Mouse (Mus musculus) liver, adult 2 months (tissue): ENCODE data around the gene BC003965. TPM values are rescaled to one million over a fixed set of nuclear protein-coding genes. Genes with fewer than 3 reads are reported as not detected.

Experiments
- DNase-seq: peaks from one replicate; pipeline ENCODE4 v3.0.0-alpha.2; 2011; ENCODE audit warnings: low read depth, low spot score; ENCODE audit errors: extremely low read depth
- H3K27ac ChIP-seq: fragments of 200-500 bp; replicated peaks from 2 replicates; pipeline ENCODE4 v1.5.1; 2012; ENCODE audit warnings: low read depth, mild to moderate bottlenecking, control low read depth, inconsistent platforms, low read length; ENCODE audit not compliant: insufficient read depth
- H3K27me3 ChIP-seq: fragments of 200-500 bp; 2 replicates; pipeline ENCODE4 v1.6.1; 2012; ENCODE audit warnings: mild to moderate bottlenecking, moderate library complexity, low read length, inconsistent platforms; ENCODE audit not compliant: control insufficient read depth, insufficient read depth
- H3K36me3 ChIP-seq: fragments of 200-500 bp; 2 replicates; pipeline ENCODE4 v1.6.1; 2012; ENCODE audit warnings: low read length, inconsistent platforms; ENCODE audit not compliant: control insufficient read depth, insufficient read depth
- H3K4me1 ChIP-seq: fragments of 200-500 bp; 2 replicates; pipeline ENCODE4 v1.6.1; 2011; ENCODE audit warnings: low read length; ENCODE audit not compliant: control insufficient read depth, insufficient read depth
- H3K4me3 ChIP-seq: fragments of 200-500 bp; 2 replicates; pipeline ENCODE4 v1.5.1; 2011; ENCODE audit warnings: low read depth, mild to moderate bottlenecking, control low read depth, low read length, moderate library complexity; ENCODE audit not compliant: insufficient read depth
- H3K79me2 ChIP-seq: fragments of 200-500 bp; 2 replicates; pipeline ENCODE4 v1.6.1; 2012; ENCODE audit warnings: inconsistent platforms, mild to moderate bottlenecking, low read length, moderate library complexity; ENCODE audit not compliant: control insufficient read depth, insufficient read depth
- H3K9ac ChIP-seq: fragments of 200-500 bp; 2 replicates; pipeline ENCODE4 v1.6.1; 2012; ENCODE audit warnings: low read depth, mild to moderate bottlenecking, control low read depth, inconsistent platforms, low read length
- CTCF ChIP-seq: fragments of 200-500 bp; IDR thresholded peaks from 2 replicates; pipeline ENCODE4 v1.5.1; 2011; ENCODE audit warnings: low read depth, low read length, control low read depth
- POLR2A ChIP-seq: fragments of 200-500 bp; IDR thresholded peaks from 2 replicates; pipeline ENCODE4 v1.6.1; 2011; ENCODE audit warnings: low read length, control low read depth; ENCODE audit not compliant: insufficient read depth; ENCODE audit errors: extremely low read depth
- WGBS: fragments of 180-500 bp; shearing (Covaris S2); methylation state at CpG from one replicate; pipeline ENCODE4 v1.1.7; 2018; 5-methylcytosine and 5-hydroxymethylcytosine counted together
- polyA plus RNA-seq: library from polyadenylated mRNA; depleted of rRNA; stranded (reverse); fragments of >200 nt; gene quantifications from 2 replicates; pipeline ENCODE4 v1.2.3, GENCODE M21; 2012; rRNA removed
- total RNA-seq: library from RNA; depleted of rRNA; stranded (reverse); fragments of >200 nt; gene quantifications from 2 replicates; pipeline ENCODE4 v1.2.3, GENCODE M21; 2014; rRNA removed

BC003965 gene
- 11.2 and 12.1 TPM in 2 replicates for total RNA-seq
- 14.7 and 15.4 TPM in 2 replicates for polyA plus RNA-seq

GRCm38 (mm10) chr17:25184129-25184691, at the start of gene BC003965:
TSS of gene BC003965 (plus strand) at chr17:25184554.
- Histone ChIP-seq H3K9ac (peak within 1 kb of the TSS; percentile 80), H3K36me3 (no peaks in the 10 kb centered on the region), H3K27ac (peak within 1 kb of the TSS; percentile 50), H3K4me1 (peaks cover 10% of the 10 kb centered on the region), H3K27me3 (no peaks in the 10 kb centered on the region), H3K4me3 (peak within 1 kb of the TSS; percentile 76), H3K79me2 (peaks cover 18% of the 10 kb centered on the region)
- DNase-seq: peak; percentile 95
- under 1% methylated on average over 50 of the region's 50 CpGs for WGBS
- TF ChIP-seq CTCF: no peak
- TF ChIP-seq POLR2A: peak; percentile 37

- no peak overlapping the region for H3K4me3 ChIP-seq
- H3K27me3 ChIP-seq: no peaks in the 10 kb centered on the region
- 90% methylated on average over 6 of the region's 6 CpGs for WGBS
- peaks cover 7% of the 10 kb centered on the region for H3K4me1 ChIP-seq
- H3K79me2 ChIP-seq: peaks cover 29% of the 10 kb centered on the region; the same call in 1 of the 2 replicates
- no peaks in the 10 kb centered on the region for H3K36me3 ChIP-seq
- TF ChIP-seq CTCF (no peak), POLR2A (no peak)
- H3K9ac ChIP-seq: no peak overlapping the region
- H3K27ac ChIP-seq: no peak overlapping the region
- DNase-seq: no peak
Measured at GRCm38 (mm10) chr17:25135622-25136021, 48.7 kb upstream of the BC003965 start.

- TF ChIP-seq POLR2A (no peak), CTCF (no peak)
Measured at GRCm38 (mm10) chr17:25138803-25139202, 45.6 kb upstream of the BC003965 start.

GRCm38 (mm10) chr17:25139960-25140359, 44.4 kb upstream of the BC003965 start:
- Histone ChIP-seq H3K36me3 (no peaks in the 10 kb centered on the region; the same call in 1 of the 2 replicates), H3K4me3 (no peak overlapping the region), H3K27me3 (no peaks in the 10 kb centered on the region), H3K9ac (no peak overlapping the region), H3K27ac (no peak overlapping the region), H3K79me2 (peaks cover 23% of the 10 kb centered on the region; the same call in 1 of the 2 replicates), H3K4me1 (no peaks in the 10 kb centered on the region)
- TF ChIP-seq POLR2A (no peak), CTCF (peak; percentile 14; the same call in 1 of the 2 replicates)
- no peak for DNase-seq
- WGBS: 71% methylated on average over 4 of the region's 4 CpGs

More at GRCm38 (mm10) chr17:25138803-25139202, 45.6 kb upstream of the BC003965 start:
- no peak overlapping the region for H3K9ac ChIP-seq
- H3K27ac ChIP-seq: no peak overlapping the region
- no peak overlapping the region for H3K4me3 ChIP-seq
- 96% methylated on average over 1 of the region's 1 CpGs for WGBS
- H3K36me3 ChIP-seq: no peaks in the 10 kb centered on the region
- DNase-seq: no peak
- H3K27me3 ChIP-seq: no peaks in the 10 kb centered on the region
- H3K79me2 ChIP-seq: peaks cover 33% of the 10 kb centered on the region; the same call in 1 of the 2 replicates
- peaks cover 7% of the 10 kb centered on the region for H3K4me1 ChIP-seq

- no peak for TF ChIP-seq CTCF
- TF ChIP-seq POLR2A: no peak
- 95% methylated on average over 1 of the region's 1 CpGs for WGBS
- DNase-seq: no peak
Measured at GRCm38 (mm10) chr17:25162161-25162560, 22.2 kb upstream of the BC003965 start, which contains the start of gene Ccdc154. TSS of gene Ccdc154 (plus strand) at chr17:25162461.

GRCm38 (mm10) chr17:25163387-25163786, 21.0 kb upstream of the BC003965 start:
- Histone ChIP-seq H3K4me1 (no peaks in the 10 kb centered on the region), H3K27me3 (no peaks in the 10 kb centered on the region), H3K79me2 (no peaks in the 10 kb centered on the region), H3K36me3 (peaks cover 12% of the 10 kb centered on the region), H3K9ac (no peak overlapping the region), H3K27ac (no peak overlapping the region), H3K4me3 (no peak overlapping the region)
- 81% methylated on average over 7 of the region's 7 CpGs for WGBS
- TF ChIP-seq POLR2A: no peak
- TF ChIP-seq CTCF: no peak
- DNase-seq: no peak

More at GRCm38 (mm10) chr17:25162161-25162560, 22.2 kb upstream of the BC003965 start, which contains the start of gene Ccdc154:
- H3K79me2 ChIP-seq: no peaks in the 10 kb centered on the region
- H3K4me3 ChIP-seq: no peak within 1 kb of the TSS
- H3K9ac ChIP-seq: no peak within 1 kb of the TSS
- no peaks in the 10 kb centered on the region for H3K4me1 ChIP-seq
- H3K27ac ChIP-seq: no peak within 1 kb of the TSS
- H3K27me3 ChIP-seq: no peaks in the 10 kb centered on the region
- peaks cover 15% of the 10 kb centered on the region for H3K36me3 ChIP-seq
